Mouse (Mus musculus) limb, embryonic 12.5 days (tissue): ENCODE results near the gene Nectin1. TPM values are rescaled to one million over a fixed set of nuclear protein-coding genes. Genes with fewer than 3 reads are reported as not detected.

Source experiments
- ATAC-seq: fragments of 200-750 bp; cut with Nextera tagmentation; 2 replicates; pipeline ENCODE4 v1.8.0; 2017; ENCODE audit warnings: low read depth, moderate TSS enrichment; ENCODE audit not compliant: insufficient number of reproducible peaks, insufficient read depth, low FRiP score, low TSS enrichment
- H3K27ac ChIP-seq: fragments of 300-500 bp; sonication (generic); 2 replicates; pipeline ENCODE4 v1.5.1; 2016; ENCODE audit warnings: mild to moderate bottlenecking, moderate library complexity
- H3K27me3 ChIP-seq: fragments of 300-500 bp; sonication (generic); 2 replicates; pipeline ENCODE4 v1.6.1; 2016; ENCODE audit warnings: mild to moderate bottlenecking, moderate library complexity
- H3K36me3 ChIP-seq: fragments of 300-500 bp; sonication (generic); 2 replicates; pipeline ENCODE4 v1.6.1; 2016; ENCODE audit warnings: mild to moderate bottlenecking, moderate library complexity
- H3K4me1 ChIP-seq: fragments of 300-500 bp; sonication (generic); replicated peaks from 2 replicates; pipeline ENCODE4 v1.6.1; 2016
- H3K4me2 ChIP-seq: fragments of 300-500 bp; sonication (generic); 2 replicates; pipeline ENCODE4 v1.6.1; 2016; ENCODE audit warnings: mild to moderate bottlenecking, moderate library complexity
- H3K4me3 ChIP-seq: fragments of 300-500 bp; sonication (generic); replicated peaks from 2 replicates; pipeline ENCODE4 v1.5.1; 2016; ENCODE audit warnings: mild to moderate bottlenecking
- H3K9ac ChIP-seq: fragments of 300-500 bp; sonication (generic); replicated peaks from 2 replicates; pipeline ENCODE4 v1.6.1; 2016; ENCODE audit warnings: mild to moderate bottlenecking, moderate library complexity
- H3K9me3 ChIP-seq: fragments of 300-500 bp; sonication (generic); 2 replicates; pipeline ENCODE4 v1.6.1; 2016; ENCODE audit warnings: mild to moderate bottlenecking, moderate library complexity
- WGBS: fragments of 180-500 bp; shearing (Covaris S2); methylation state at CpG from one replicate; pipeline ENCODE4 v1.1.7; 2016; 5-methylcytosine and 5-hydroxymethylcytosine counted together
- polyA plus RNA-seq: library from polyadenylated mRNA; unstranded; fragments of >200 nt; fragmentation: Nextera tagmentation; extraction: Ambion mirVana; gene quantifications from 2 replicates; pipeline ENCODE4 v1.2.1, GENCODE M21; 2016

Gene Nectin1
- polyA plus RNA-seq, 1 experiment from 2014 or later, result 5.5 TPM

DNA sequence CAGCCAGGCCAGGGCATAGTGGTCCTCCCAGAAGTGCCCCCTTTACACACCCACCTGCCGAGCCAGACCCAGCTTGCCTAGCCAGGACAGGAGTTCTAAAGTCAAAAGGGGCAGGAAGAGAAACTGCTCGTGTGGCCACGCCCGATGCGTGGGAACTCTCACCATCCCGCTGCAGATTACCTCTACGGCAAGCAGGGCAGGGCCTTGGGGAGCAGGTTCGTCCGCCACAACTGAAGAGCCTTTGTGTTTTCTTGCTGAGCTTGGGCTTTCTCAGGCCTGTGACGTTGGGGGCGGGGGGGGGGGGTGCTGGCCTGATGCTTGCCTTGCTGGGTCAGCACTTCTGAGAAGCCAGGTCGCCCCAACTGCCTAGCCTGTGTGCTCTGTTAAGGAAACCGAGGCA, 41.1 kb downstream of the Nectin1 start:
- peaks cover 44% of the 10 kb centered on the region for H3K4me1 ChIP-seq
- H3K27me3 ChIP-seq, result no peaks in the 10 kb centered on the region; the same call in 1 of the 2 replicates
- no peak overlapping the region for H3K9ac ChIP-seq
- H3K9me3 ChIP-seq, result no peaks in the 10 kb centered on the region
- H3K36me3 ChIP-seq, result no peaks in the 10 kb centered on the region
- 69% methylated on average over 13 of the region's 13 CpGs for WGBS
- H3K4me2 ChIP-seq, result no peak overlapping the region
- no peak overlapping the region for H3K4me3 ChIP-seq
- H3K27ac ChIP-seq, result no peak overlapping the region
- ATAC-seq, result no peak

- Histone ChIP-seq H3K27ac (no peak overlapping the region), H3K9ac (no peak overlapping the region), H3K4me1 (peaks cover 37% of the 10 kb centered on the region), H3K27me3 (no peaks in the 10 kb centered on the region), H3K4me2 (no peak overlapping the region), H3K36me3 (peaks cover 10% of the 10 kb centered on the region; the same call in 1 of the 2 replicates), H3K9me3 (no peaks in the 10 kb centered on the region), H3K4me3 (no peak overlapping the region)
- no peak for ATAC-seq
- WGBS, result 67% methylated on average over 4 of the region's 4 CpGs
Observed at GRCm38 (mm10) chr9:43787591-43787990, 43.8 kb downstream of the Nectin1 start.

GRCm38 (mm10) chr9:43792681-43793080, 48.9 kb downstream of the Nectin1 start:
- no peak overlapping the region for H3K9ac ChIP-seq
- H3K4me2 ChIP-seq, result no peak overlapping the region
- H3K4me1 ChIP-seq, result peaks cover 9% of the 10 kb centered on the region; the same call in 1 of the 2 replicates
- no peak overlapping the region for H3K4me3 ChIP-seq
- peaks cover 41% of the 10 kb centered on the region for H3K36me3 ChIP-seq
- H3K27me3 ChIP-seq, result no peaks in the 10 kb centered on the region
- 84% methylated on average over 9 of the region's 9 CpGs for WGBS
- H3K9me3 ChIP-seq, result no peaks in the 10 kb centered on the region
- no peak overlapping the region for H3K27ac ChIP-seq
- no peak for ATAC-seq

- Histone ChIP-seq H3K9me3 (no peaks in the 10 kb centered on the region), H3K4me3 (no peak overlapping the region), H3K4me1 (0 out of 2 replicates have a peak, but pooled peaks cover 5% of the 10 kb centered on the region), H3K9ac (no peak overlapping the region), H3K4me2 (no peak overlapping the region), H3K27me3 (no peaks in the 10 kb centered on the region), H3K27ac (no peak overlapping the region), H3K36me3 (peaks cover 41% of the 10 kb centered on the region)
- no peak for ATAC-seq
- WGBS, result 73% methylated on average over 3 of the region's 3 CpGs
Observed at GRCm38 (mm10) chr9:43793411-43793810, 49.6 kb downstream of the Nectin1 start.

DNA sequence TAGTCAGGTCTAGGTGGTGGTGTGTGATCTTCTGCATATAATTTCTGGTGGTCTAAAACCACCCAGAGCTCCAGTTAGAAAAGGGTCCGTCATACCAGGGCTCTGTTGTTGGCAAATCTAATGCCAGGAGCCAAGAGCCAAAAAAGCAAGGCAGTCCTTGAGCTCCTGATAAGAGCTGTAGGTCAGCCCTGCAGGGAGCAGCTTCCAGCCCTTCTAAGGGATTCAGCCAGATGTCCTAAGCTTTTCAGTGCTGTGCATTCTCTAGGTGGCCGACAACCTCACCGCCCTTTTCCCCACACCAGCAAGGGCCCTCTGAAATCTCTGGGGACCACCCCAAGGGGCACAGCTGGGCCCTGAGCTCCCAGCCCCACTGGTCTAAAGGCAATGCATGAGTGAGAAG, 52.2 kb downstream of the Nectin1 start:
- Histone ChIP-seq H3K36me3 (peaks cover 55% of the 10 kb centered on the region), H3K9ac (no peak overlapping the region), H3K4me3 (no peak overlapping the region), H3K27me3 (no peaks in the 10 kb centered on the region), H3K27ac (no peak overlapping the region), H3K4me1 (0 out of 2 replicates have a peak, but pooled peaks cover 5% of the 10 kb centered on the region), H3K4me2 (no peak overlapping the region), H3K9me3 (no peaks in the 10 kb centered on the region)
- ATAC-seq, result no peak
- WGBS, result 91% methylated on average over 3 of the region's 3 CpGs

GRCm38 (mm10) chr9:43796841-43797740, 53.3 kb downstream of the Nectin1 start:
- 75% methylated on average over 11 of the region's 11 CpGs for WGBS
- no peak overlapping the region for H3K4me2 ChIP-seq
- peaks cover 49% of the 10 kb centered on the region for H3K36me3 ChIP-seq
- H3K4me1 ChIP-seq, result 0 out of 2 replicates have a peak, but pooled peaks cover 5% of the 10 kb centered on the region
- no peaks in the 10 kb centered on the region for H3K27me3 ChIP-seq
- no peaks in the 10 kb centered on the region for H3K9me3 ChIP-seq
- no peak overlapping the region for H3K9ac ChIP-seq
- H3K27ac ChIP-seq, result 0 out of 2 replicates have a peak overlapping the region, but pooled peaks have one; percentile 2
- ATAC-seq, result no peak
- no peak overlapping the region for H3K4me3 ChIP-seq

DNA sequence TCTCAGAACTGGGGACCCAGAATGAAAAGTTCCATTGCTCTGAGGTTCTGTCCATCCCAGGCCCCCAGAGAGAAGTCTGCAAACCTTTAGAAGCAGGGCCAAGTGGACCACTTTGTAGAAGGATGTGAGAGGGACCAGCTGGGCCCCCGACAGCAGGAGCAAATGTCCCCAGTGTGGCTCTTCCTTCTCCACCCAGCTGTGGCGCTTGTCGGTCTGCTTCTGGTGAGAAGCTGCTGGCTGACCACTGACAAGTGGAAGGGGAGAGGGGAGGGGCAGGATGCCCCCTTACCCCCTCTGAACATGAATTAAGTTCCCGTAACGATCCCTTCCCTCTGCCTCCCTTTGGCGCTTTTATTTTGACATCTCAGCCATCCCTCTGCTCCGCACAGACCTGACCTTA, 54.0 kb downstream of the Nectin1 start:
- Histone ChIP-seq H3K27me3 (no peaks in the 10 kb centered on the region), H3K36me3 (peaks cover 44% of the 10 kb centered on the region), H3K27ac (no peak overlapping the region), H3K4me3 (no peak overlapping the region), H3K4me2 (no peak overlapping the region), H3K4me1 (0 out of 2 replicates have a peak, but pooled peaks cover 5% of the 10 kb centered on the region), H3K9ac (no peak overlapping the region), H3K9me3 (no peaks in the 10 kb centered on the region)
- 54% methylated on average over 7 of the region's 7 CpGs for WGBS
- ATAC-seq, result no peak

DNA sequence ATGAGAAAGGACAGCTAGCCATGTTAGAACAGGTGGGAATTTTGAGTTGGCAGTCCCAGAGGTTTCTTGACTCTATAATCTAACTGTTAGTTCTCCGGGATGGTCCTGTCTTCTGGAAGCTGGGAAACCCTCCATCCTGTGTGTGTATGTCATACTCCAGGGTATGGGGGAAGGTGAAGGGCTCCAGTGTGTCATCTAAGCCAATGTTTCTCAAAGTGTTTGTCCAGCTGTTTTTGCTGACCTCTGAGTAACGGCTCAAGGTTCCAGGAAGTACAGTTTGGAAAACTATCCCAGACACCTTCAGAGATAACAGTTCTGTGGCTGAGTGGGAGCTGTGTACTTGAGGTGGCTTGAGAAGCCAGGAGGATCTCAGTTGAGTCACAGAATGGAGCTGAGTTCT, 56.7 kb downstream of the Nectin1 start:
- H3K4me3 ChIP-seq, result no peak overlapping the region
- H3K9me3 ChIP-seq, result no peaks in the 10 kb centered on the region
- no peaks in the 10 kb centered on the region for H3K27me3 ChIP-seq
- no peak for ATAC-seq
- no peak overlapping the region for H3K9ac ChIP-seq
- no peak overlapping the region for H3K27ac ChIP-seq
- no peak overlapping the region for H3K4me2 ChIP-seq
- 0 out of 2 replicates have a peak, but pooled peaks cover 5% of the 10 kb centered on the region for H3K4me1 ChIP-seq
- 83% methylated on average over 2 of the region's 2 CpGs for WGBS
- H3K36me3 ChIP-seq, result peaks cover 29% of the 10 kb centered on the region

DNA sequence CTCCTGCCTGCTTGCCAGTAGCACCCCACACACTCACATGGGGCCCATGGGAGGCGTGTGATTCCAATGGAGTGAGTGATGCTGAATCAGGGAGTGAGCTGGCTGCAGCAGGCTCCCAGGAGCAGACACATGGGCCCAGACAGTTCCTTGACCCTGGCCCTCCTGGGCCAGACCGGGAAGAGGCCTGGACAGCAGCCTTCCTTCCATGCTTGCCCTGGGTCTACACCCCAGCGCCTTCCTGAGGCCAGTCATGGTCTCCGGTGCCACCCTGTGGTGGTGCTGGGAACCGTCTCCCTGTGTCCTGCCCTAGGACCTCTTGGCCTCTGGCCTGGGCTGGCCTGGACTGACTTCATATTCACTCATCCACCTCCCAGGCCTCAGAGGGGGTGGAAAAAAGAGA, 58.1 kb downstream of the Nectin1 start:
- Histone ChIP-seq H3K4me3 (no peak overlapping the region), H3K4me1 (0 out of 2 replicates have a peak, but pooled peaks cover 5% of the 10 kb centered on the region), H3K9me3 (no peaks in the 10 kb centered on the region), H3K27ac (no peak overlapping the region), H3K27me3 (no peaks in the 10 kb centered on the region), H3K36me3 (peaks cover 22% of the 10 kb centered on the region), H3K9ac (no peak overlapping the region), H3K4me2 (no peak overlapping the region)
- 33% methylated on average over 5 of the region's 5 CpGs for WGBS
- no peak for ATAC-seq

DNA sequence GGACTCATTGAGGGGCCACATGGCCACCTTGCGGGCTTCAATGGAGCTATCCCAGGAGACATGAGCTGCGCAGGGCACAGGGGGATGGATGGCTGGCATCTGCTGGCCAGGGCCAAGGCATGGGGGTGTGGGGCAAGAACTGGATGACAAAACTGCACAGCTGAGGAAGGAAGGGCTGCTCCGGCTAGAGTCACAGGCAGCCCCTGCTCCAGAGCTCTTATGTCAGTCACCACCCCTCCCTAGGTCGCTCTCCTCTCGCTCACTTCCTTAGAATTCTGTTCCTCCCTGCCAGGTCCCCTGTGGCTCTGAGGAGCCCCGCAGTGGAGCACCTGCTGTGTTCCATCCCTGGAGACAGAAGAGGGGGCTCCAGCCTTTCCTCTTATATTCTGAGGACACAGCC, 63.8 kb downstream of the Nectin1 start:
- peaks cover 10% of the 10 kb centered on the region for H3K4me1 ChIP-seq
- H3K9ac ChIP-seq, result no peak overlapping the region
- H3K36me3 ChIP-seq, result 0 out of 2 replicates have a peak, but pooled peaks cover 8% of the 10 kb centered on the region
- H3K27me3 ChIP-seq, result no peaks in the 10 kb centered on the region
- H3K4me3 ChIP-seq, result no peak overlapping the region
- no peak overlapping the region for H3K4me2 ChIP-seq
- no peak overlapping the region for H3K27ac ChIP-seq
- 25% methylated on average over 6 of the region's 6 CpGs for WGBS
- peak; percentile 49; the same call in 1 of the 2 replicates for ATAC-seq
- H3K9me3 ChIP-seq, result no peaks in the 10 kb centered on the region

DNA sequence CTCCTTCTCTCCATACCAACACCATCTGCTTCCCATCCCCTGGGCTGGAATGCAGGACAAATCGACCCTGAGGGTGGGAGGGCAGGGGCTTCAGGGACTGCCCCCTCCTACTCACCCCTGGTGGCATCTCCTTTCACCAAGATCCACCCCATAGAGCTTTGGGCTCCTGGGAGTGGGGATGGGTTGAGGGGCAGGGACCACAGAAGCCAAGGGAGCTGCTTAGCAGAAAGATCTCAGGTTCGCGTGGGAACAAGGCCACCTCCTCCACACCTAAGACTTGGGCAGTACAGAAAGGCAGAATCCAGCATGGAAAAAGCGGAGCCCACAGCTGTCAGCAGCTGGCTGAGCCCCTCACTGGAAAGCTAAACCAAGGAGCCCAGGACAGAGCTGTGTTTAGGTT, 64.3 kb downstream of the Nectin1 start:
- H3K9ac ChIP-seq, result no peak overlapping the region
- H3K27ac ChIP-seq, result 0 out of 2 replicates have a peak overlapping the region, but pooled peaks have one; percentile 31
- no peaks in the 10 kb centered on the region for H3K27me3 ChIP-seq
- 0 out of 2 replicates have a peak, but pooled peaks cover 7% of the 10 kb centered on the region for H3K36me3 ChIP-seq
- peaks cover 10% of the 10 kb centered on the region for H3K4me1 ChIP-seq
- peak overlapping the region; percentile 13; the same call in 1 of the 2 replicates for H3K4me2 ChIP-seq
- no peaks in the 10 kb centered on the region for H3K9me3 ChIP-seq
- H3K4me3 ChIP-seq, result no peak overlapping the region
- 16% methylated on average over 3 of the region's 4 CpGs for WGBS
- peak; percentile 40; the same call in 1 of the 2 replicates for ATAC-seq
